Mouse (Mus musculus) hindbrain, embryonic 10.5 days (tissue): ENCODE data around the gene Adarb2. TPM values are rescaled to one million over a fixed set of nuclear protein-coding genes. Genes with fewer than 3 reads are reported as not detected.
A peak's percentile ranks its signal among the peaks of the same experiment; 100 is the strongest.

Experiments used
- DNase-seq: peaks from one replicate; pipeline ENCODE4 v3.0.0-alpha.2; 2017; ENCODE audit warnings: low spot score
- H3K27ac ChIP-seq: fragments of 300-500 bp; sonication (generic); 2 replicates; pipeline ENCODE4 v1.5.1; 2016; ENCODE audit warnings: mild to moderate bottlenecking, moderate library complexity
- H3K27me3 ChIP-seq: fragments of 300-500 bp; sonication (generic); 2 replicates; pipeline ENCODE4 v1.6.1; 2016; ENCODE audit warnings: mild to moderate bottlenecking; ENCODE audit not compliant: poor library complexity, insufficient read depth, severe bottlenecking
- H3K36me3 ChIP-seq: fragments of 300-500 bp; sonication (generic); 2 replicates; pipeline ENCODE4 v1.6.1; 2016; ENCODE audit warnings: mild to moderate bottlenecking, moderate library complexity
- H3K4me1 ChIP-seq: fragments of 300-500 bp; sonication (generic); replicated peaks from 2 replicates; pipeline ENCODE4 v1.6.1; 2016; ENCODE audit warnings: mild to moderate bottlenecking
- H3K4me3 ChIP-seq: fragments of 300-500 bp; sonication (generic); 2 replicates; pipeline ENCODE4 v1.5.1; 2016; ENCODE audit warnings: mild to moderate bottlenecking, moderate library complexity
- H3K9me3 ChIP-seq: fragments of 300-500 bp; sonication (generic); 2 replicates; pipeline ENCODE4 v1.6.1; 2016; ENCODE audit warnings: mild to moderate bottlenecking, moderate library complexity
- WGBS: fragments of 180-500 bp; shearing (Covaris S2); methylation state at CpG from one replicate; pipeline ENCODE4 v1.1.7; 2016; 5-methylcytosine and 5-hydroxymethylcytosine counted together
- polyA plus RNA-seq: library from polyadenylated mRNA; unstranded; fragments of >200 nt; fragmentation: Nextera tagmentation; extraction: Ambion mirVana; gene quantifications from 2 replicates; pipeline ENCODE4 v1.2.1, GENCODE M21; 2016

Adarb2 gene
- polyA plus RNA-seq, 1 experiment from 2014 or later = 10.3 TPM

DNA sequence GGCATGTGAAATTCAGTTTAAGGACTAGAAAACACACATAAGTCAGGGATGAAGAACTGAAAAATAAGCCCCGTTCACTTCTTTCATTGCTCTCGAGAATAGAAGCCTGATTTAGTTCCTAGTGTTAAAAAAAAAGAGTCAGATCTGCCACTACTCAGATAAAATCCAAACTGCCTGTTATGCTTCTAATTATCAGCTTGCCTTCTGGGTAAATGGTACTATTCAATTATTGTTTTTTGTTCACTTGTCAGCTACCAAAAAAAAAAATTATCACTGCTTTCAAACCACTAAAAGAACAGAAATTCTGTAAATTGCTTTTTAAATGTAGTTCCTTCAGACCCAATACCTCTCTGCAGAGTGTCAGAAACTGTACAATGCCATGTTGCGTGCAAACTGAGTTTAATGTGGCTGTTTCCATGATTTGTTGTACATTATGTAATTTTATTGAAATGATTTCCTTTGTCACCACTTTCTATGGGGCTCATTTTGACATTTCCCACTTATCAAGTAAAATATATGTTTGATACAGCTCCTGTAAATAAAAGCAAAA lies 199.7 kb downstream of the Adarb2 start:
- no peaks in the 10 kb centered on the region for H3K9me3 ChIP-seq
- 82% methylated on average over 3 of the region's 3 CpGs for WGBS
- H3K36me3 ChIP-seq = no peaks in the 10 kb centered on the region
- no peak for DNase-seq
- no peaks in the 10 kb centered on the region for H3K27me3 ChIP-seq
- H3K4me1 ChIP-seq = no peaks in the 10 kb centered on the region
- no peak overlapping the region for H3K4me3 ChIP-seq
- no peak overlapping the region for H3K27ac ChIP-seq

DNA sequence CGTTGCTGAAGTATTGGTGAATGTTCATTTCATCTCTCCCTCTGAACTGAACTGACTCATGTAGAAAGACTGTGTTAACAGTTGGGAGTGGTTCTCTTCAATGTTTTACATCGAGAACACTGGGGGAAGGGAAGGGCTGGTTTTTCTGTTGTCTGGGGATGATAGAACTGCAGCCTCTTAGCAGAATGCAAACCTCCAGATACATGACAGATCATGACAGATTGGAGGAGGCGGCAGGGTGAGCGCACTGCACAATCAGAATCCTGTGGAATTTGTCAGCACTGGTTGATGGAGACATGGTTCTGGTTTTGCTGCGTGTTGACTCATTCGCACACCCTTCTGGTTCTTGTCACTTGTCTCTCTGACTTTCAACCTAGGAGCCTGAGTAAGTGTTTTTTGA lies 203.4 kb downstream of the Adarb2 start:
- no peaks in the 10 kb centered on the region for H3K4me1 ChIP-seq
- WGBS = 85% methylated on average over 6 of the region's 6 CpGs
- H3K27me3 ChIP-seq = no peaks in the 10 kb centered on the region
- no peaks in the 10 kb centered on the region for H3K36me3 ChIP-seq
- DNase-seq = no peak
- H3K27ac ChIP-seq = no peak overlapping the region
- H3K9me3 ChIP-seq = no peaks in the 10 kb centered on the region
- H3K4me3 ChIP-seq = no peak overlapping the region

DNA sequence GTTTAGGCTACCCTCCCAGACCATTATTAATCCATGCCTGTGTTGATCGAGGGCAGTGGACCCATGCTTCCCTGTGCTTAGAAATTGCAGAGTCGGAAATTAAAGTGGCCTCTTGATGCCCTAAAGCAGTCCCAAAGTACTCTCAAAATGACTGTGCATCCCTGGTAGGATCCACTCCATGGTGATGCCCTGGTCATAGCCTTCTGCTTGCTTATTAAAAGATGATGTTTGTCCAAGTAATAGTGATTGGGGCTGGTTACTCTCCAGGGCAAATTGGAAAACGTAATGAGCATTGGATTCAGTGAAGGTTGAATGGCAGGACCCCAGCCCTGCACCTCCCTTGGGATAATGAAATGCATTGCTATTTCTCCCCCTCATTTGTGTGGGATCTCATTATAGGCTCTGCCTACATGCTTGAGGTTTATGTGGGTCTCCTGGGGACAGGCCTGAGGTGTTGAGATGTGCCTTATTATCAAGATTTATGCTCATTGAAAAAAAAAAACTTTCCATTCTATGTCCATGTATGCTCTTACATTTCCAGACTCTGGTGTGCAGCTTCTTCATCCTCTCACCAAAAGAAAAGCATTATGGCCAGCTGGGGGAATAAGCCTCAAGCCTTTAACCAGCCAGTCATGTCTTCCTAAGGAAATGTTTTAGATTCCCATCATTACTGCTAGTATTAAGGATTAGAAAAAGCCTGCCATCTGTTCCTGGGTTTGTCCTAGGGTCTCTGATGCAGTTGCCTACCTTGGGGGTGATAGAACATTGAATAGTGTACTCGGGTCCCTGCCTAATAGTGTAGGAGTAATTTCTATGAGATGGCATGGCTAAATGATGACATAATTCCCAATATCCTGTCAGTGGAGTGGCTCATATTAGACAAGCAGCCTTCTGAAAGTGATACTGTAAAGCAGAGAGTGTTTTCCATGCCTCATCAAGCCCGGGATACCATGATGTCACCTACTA lies 208.0 kb downstream of the Adarb2 start:
- Histone ChIP-seq H3K27me3 (no peaks in the 10 kb centered on the region), H3K4me1 (no peaks in the 10 kb centered on the region), H3K4me3 (no peak overlapping the region), H3K9me3 (no peaks in the 10 kb centered on the region), H3K36me3 (no peaks in the 10 kb centered on the region), H3K27ac (no peak overlapping the region)
- DNase-seq = no peak
- WGBS = 80% methylated on average over 5 of the region's 5 CpGs

DNA sequence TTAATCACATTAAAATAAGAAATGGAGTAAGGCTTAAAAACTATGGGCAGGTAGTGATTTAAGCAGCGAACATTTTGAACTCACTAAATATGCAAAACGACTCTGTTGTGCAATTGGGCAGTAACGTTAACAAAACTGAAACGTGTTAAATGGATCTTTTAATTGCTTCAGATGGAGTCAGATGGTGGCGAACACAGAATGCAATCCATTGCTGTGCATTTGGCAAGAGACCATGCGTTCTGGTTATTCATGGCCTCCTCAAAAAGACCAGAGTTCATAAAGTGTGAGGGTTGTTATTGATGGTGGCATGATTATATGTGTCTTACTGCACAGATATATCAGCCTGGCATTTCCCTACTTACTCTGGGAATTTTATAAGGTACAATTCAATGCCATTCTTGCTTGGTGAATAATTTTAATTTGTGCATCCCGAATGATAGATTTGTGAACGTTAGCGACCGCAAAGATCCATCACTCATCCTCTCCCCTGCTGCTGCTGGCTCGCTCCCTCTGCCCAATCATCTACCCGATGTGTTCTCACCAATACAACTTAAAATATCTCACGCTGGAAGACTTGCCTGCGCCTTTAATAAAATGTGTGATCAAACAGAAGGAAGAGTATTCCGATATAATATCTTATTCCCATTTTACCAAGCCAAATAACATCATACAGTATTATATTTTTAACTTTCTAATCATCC lies 221.5 kb downstream of the Adarb2 start:
- H3K27ac ChIP-seq = no peak overlapping the region
- no peaks in the 10 kb centered on the region for H3K27me3 ChIP-seq
- H3K9me3 ChIP-seq = no peaks in the 10 kb centered on the region
- DNase-seq = no peak
- no peak overlapping the region for H3K4me3 ChIP-seq
- 92% methylated on average over 15 of the region's 15 CpGs for WGBS
- no peaks in the 10 kb centered on the region for H3K36me3 ChIP-seq
- no peaks in the 10 kb centered on the region for H3K4me1 ChIP-seq

DNA sequence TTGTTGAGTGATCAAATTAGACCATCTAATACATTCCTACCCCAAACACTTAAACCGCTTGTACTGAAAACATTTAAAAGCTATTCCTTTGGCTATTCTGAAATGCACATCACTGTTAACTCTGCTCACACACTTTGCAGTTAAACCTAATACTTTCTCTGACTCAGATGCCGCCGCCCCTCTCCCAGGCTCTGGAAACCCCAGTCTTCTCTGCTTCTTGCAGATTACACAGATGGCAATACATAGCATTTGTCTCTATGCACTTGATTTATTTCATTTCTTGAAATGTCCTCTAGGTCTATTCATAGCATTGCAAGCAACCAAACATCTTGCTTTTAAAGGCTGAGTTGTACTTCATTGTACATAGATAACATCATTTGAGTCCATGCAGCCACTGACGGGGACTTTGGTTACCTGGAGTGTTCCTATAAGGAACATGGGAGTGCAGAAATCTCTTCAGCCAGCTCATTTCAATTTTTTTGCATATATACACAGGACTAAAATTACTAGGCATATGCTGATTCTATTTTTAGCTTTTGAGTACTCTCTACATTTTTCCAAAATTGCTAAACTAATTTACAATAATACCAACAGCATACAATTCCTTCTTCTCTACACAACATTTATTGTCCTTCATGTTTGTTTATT lies 236.6 kb downstream of the Adarb2 start:
- no peaks in the 10 kb centered on the region for H3K36me3 ChIP-seq
- H3K4me3 ChIP-seq = no peak overlapping the region
- 93% methylated on average over 4 of the region's 4 CpGs for WGBS
- H3K27ac ChIP-seq = no peak overlapping the region
- DNase-seq = no peak
- H3K9me3 ChIP-seq = no peaks in the 10 kb centered on the region
- no peaks in the 10 kb centered on the region for H3K4me1 ChIP-seq
- no peaks in the 10 kb centered on the region for H3K27me3 ChIP-seq

DNA sequence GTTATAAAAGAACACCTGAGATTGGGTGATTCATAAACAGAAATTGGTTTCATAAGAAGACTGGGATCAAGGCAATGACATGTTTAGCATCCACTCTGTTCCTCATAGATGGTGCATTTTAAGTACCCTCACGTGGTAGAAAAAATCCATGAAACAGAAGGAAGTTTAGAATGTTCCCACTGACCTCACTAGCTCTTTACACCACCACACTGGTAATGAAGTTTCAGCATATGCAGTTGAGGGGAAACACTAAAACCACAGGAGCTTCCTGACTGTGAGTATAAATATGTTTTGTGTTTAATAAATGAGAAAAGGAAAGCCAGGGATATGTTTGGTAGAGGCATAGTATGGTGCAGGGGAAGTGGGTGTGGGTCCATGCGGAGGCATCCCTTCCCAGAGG lies 242.7 kb downstream of the Adarb2 start:
- Histone ChIP-seq H3K4me3 (no peak overlapping the region), H3K4me1 (no peaks in the 10 kb centered on the region), H3K9me3 (no peaks in the 10 kb centered on the region), H3K36me3 (no peaks in the 10 kb centered on the region), H3K27me3 (no peaks in the 10 kb centered on the region), H3K27ac (no peak overlapping the region)
- DNase-seq = no peak
- 80% methylated on average over 2 of the region's 2 CpGs for WGBS

DNA sequence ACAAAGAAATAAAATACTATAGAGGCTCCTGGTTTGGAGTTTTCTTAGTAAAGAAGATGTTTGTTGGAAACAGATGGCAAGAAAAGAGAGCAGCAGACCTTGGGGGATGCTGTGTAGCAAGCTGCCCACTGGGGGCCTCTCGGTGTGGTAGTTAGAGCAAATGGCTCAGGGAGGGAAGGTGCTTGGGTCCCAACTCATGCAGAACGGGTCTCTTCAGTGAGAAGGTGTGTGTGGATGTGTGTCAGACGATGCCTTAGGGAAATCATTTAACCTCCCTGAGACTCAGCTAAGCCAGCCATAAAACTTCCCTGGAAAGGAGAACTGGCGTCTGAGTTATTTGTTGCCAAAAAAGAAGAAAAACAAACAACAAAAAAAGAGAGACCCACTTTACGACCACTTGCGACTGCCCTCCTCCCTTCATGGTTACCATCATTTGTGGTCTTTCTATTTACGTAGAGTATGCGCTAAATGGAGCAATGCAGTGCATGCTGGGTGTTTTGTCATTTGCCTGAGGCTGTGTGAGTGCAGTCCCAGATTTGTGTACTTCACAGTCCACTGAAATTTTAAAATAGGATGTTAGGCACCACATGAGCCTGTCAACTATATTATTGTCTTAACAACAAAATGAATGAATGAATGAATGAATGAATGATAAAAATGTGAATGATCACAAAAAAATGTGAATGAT lies 245.7 kb downstream of the Adarb2 start:
- no peak for DNase-seq

DNA sequence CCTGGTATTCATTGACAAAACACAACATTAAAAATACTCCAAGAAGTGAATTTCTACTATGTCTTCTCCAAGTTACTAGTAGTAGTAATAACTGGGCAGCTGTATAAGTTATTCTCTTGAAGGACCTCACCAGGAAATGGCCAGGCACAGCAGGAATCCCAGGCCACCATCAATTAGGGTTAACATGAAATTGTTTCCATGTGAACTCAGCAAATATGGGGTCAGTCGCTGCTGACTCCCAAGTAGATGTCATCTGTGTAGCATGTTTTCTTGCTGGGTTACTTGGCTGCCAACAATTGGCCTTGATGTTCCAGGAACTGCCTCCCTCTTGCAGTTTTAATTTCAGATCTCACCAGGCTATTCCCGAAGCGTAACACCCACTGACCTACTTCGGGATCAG lies 248.9 kb downstream of the Adarb2 start:
- no peaks in the 10 kb centered on the region for H3K27me3 ChIP-seq
- no peak overlapping the region for H3K27ac ChIP-seq
- DNase-seq = peak; percentile 16
- no peaks in the 10 kb centered on the region for H3K9me3 ChIP-seq
- H3K36me3 ChIP-seq = no peaks in the 10 kb centered on the region
- 70% methylated on average over 4 of the region's 4 CpGs for WGBS
- no peaks in the 10 kb centered on the region for H3K4me1 ChIP-seq
- no peak overlapping the region for H3K4me3 ChIP-seq

More for the DNA sequence above, 245.7 kb downstream of the Adarb2 start:
- Histone ChIP-seq H3K27ac (no peak overlapping the region), H3K9me3 (no peaks in the 10 kb centered on the region), H3K27me3 (no peaks in the 10 kb centered on the region), H3K36me3 (no peaks in the 10 kb centered on the region), H3K4me1 (no peaks in the 10 kb centered on the region), H3K4me3 (no peak overlapping the region)
- 80% methylated on average over 8 of the region's 8 CpGs for WGBS

DNA sequence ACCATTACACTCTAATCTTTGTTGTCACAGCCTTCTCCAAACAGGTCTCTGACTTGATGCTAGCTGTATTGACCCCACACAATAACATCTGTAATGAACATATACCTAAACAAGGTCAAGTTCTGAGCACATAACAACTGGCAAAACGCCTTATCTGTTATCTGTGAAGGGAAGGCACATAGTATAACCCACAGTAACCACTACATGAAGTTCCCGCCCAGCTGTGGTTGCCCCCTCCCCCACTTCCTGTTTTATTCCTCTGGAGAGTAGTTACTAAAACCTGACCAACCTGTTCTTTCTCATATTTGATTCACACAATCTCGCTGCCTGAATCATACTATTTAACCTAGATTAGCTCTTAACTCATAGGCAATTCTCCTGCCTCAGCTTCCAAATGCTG lies 254.2 kb downstream of the Adarb2 start:
- Histone ChIP-seq H3K27me3 (no peaks in the 10 kb centered on the region), H3K36me3 (no peaks in the 10 kb centered on the region), H3K27ac (no peak overlapping the region), H3K4me3 (no peak overlapping the region), H3K4me1 (no peaks in the 10 kb centered on the region), H3K9me3 (no peaks in the 10 kb centered on the region)
- WGBS = 76% methylated on average over 3 of the region's 3 CpGs
- DNase-seq = no peak

DNA sequence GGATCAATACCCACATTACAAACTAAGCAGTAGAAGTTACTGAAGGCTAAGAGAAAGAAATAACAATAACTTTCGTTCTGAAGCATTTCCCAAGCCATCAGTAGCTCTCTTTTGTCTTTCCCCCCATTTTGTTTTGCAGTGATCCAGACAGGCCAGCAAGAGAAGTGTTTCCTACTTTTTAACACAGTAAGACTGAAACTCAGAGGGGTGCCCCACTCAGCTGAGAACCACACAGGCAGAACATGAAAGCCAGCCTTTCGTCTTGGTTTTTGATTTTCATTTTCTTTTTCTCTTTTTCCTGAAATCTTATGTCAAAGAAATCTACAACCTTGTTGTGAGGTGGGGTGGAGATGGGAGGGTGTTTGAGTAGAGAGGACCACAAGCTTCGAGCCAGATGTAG lies 255.2 kb downstream of the Adarb2 start:
- Histone ChIP-seq H3K36me3 (no peaks in the 10 kb centered on the region), H3K4me1 (no peaks in the 10 kb centered on the region), H3K27ac (no peak overlapping the region), H3K4me3 (no peak overlapping the region), H3K27me3 (no peaks in the 10 kb centered on the region), H3K9me3 (no peaks in the 10 kb centered on the region)
- DNase-seq = no peak
- 73% methylated on average over 3 of the region's 3 CpGs for WGBS

DNA sequence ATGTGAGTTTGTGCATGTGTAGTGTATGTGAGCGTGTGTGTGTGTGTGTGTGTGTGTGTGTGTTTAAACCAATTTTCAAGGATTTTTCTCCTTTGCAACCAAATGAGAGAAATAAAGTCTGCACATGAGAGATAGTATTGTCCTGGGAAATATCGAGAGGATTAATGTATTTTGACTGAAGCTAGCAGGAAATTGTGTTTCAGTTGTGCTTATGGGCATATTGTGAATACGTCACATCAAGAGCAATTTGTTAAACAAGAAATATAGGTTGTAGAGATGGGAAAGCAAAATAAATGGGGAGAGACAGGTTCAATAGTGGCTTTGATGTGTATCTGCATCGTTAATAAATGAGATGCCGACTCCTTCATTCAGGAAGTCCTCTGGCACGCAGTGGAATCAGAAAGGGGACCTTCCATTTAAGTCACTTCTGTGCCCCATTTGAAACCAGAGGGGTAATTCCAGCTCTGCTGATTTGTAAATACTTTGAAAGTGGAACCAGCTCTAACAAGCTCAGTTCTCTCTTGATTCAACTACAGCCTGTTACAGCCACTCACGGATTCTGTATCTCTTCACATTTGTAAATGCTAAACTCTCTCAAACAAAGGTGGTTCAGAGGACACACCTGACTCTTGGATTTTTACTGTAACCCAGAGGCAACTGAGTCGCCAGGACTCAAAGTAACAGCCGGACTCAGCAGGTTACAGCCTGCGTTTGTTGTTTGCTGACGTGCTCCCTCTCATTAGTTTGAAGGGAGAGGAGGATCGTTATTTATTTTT lies 265.1 kb downstream of the Adarb2 start:
- Histone ChIP-seq H3K4me1 (no peaks in the 10 kb centered on the region), H3K4me3 (no peak overlapping the region), H3K27me3 (no peaks in the 10 kb centered on the region), H3K9me3 (no peaks in the 10 kb centered on the region), H3K36me3 (no peaks in the 10 kb centered on the region), H3K27ac (no peak overlapping the region)
- 85% methylated on average over 12 of the region's 12 CpGs for WGBS
- DNase-seq = no peak

DNA sequence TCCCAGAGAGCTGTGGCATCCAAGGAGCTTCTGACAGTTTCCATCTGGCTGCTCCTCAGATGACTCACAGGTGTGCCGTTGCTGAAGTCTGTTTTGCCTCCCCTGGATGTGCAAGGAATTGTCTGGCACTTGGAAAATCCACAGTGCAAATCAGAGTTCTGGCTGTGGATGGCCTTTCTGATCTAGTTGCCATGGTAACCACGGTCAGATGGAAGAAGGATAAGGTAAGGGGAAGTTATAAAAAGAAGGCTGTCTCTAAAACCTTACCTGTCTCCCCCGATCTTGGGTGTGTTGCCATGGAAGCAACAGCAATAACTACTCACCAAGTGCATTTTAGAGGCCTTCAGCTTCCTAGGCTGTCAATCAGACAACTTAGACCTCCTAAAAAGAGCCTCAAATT lies 273.6 kb downstream of the Adarb2 start:
- Histone ChIP-seq H3K4me3 (no peak overlapping the region), H3K27me3 (no peaks in the 10 kb centered on the region), H3K9me3 (no peaks in the 10 kb centered on the region), H3K36me3 (no peaks in the 10 kb centered on the region), H3K27ac (no peak overlapping the region), H3K4me1 (no peaks in the 10 kb centered on the region)
- 85% methylated on average over 3 of the region's 3 CpGs for WGBS
- DNase-seq = no peak
